Mouse (Mus musculus): ENCODE data around the gene Ndufaf7.
A peak's percentile ranks its signal among the peaks of the same experiment; 100 is the strongest.

Gene Ndufaf7

DNA sequence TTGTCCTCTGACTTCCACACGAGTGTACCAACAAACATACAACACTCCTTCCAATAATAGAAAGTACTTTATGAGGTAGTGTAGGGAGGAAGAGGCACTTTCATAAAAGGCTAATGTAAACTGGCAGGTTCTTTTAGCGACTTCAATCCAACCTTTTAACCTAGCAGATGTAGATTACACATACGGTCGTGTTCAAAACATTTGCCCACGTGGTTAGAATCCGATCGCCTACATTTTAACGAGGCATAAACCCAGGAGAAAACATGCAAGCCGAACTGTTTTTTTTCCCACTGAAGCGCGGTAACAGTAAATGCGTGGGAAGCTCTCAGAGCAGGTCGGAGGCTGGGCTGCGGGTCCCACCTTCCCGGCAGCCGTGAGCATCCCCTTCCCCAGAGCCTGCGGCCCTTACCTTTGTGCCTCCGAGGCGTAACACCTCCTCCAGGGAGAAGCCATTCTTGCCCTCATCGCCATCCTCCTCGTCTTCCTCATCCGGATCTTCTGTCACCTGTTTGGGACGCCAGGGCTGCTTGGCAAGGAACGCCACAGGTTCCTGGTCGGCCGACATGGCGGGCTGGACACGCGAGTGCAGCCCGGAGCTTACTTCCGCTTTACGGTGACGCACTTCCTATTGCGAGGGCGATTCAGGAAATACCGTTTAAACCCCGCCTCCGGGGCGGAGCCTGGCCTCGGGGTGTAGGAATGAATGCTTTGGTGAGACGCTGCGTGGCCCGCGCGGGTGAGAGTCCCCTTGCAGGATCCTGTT lies at the start of gene Ndufaf7, which contains the start of gene Cebpz:
TSS of gene Ndufaf7 (plus strand) at position 671 of the 763 bp plus-strand sequence.
TSS of gene Cebpz (minus strand) at position 601 of the 763 bp plus-strand sequence.
- DNase-seq (ENCODE audit: low read depth), result peak; percentile 99

DNA sequence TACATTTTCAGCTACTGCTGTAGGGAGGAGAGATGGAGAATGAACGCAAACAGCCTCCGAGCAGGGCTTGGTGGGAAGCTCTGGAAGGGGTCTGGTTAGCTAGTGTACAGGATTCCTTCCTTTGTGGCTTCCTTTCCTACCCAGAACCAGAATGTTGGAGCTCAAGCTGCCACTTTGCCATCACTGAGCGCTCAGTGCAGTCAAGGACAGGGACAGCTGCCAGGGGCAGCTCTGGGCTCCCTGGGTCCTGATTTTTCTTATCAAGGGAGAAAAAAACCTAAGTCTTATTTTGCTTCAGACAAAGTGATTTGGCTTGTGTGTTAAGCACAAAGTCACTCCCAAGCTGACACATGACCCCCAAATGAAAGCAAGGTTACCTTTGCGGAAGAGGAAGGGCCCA lies 48.4 kb upstream of the Ndufaf7 start:
- no peak for DNase-seq (ENCODE audit: low read depth)

GRCm38 (mm10) chr17:78889184-78889583 lies 47.8 kb upstream of the Ndufaf7 start:
- no peak for DNase-seq (ENCODE audit: low read depth)

DNA sequence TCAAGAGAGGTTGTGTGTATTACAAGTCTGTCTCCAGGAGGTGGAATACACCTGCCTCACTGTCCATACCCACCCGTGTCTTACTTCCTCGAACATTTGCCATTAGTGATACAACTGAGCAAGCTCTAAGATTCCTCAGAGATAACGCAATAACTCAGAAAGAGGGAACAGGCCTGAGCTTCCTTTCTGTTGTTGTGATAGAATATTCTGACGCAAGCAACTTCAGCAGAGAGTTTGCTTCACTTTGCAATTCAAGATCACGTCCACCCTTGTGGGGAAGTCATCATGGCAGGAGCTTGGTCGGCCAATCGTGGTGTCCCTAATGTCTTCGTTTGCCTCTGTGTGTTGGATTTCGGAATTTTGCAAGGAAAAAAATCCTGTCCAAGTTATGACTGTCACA lies 45.9 kb upstream of the Ndufaf7 start:
- no peak for DNase-seq (ENCODE audit: low read depth)

- DNase-seq (ENCODE audit: low read depth), result no peak
Measured at GRCm38 (mm10) chr17:78894991-78895390, 41.9 kb upstream of the Ndufaf7 start.

DNA sequence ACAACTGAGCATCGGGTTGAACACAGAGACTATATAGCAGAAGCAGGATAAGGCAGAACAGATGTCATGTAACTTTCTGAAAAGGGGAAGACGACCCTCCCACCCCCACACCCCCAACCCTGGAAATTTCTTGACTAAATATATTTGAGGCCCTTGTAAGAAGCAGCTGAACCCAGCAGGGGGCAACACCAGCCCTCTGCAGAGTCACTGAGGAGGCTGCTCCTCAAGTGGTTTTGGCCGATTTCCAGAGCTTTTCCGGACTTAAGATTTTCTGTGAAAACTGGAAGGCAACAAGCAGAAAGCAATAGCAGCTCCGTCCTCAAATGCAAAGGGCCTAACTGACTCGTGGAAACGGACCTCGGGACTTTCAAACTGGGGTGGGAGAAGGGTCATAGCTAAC lies 41.5 kb upstream of the Ndufaf7 start:
- DNase-seq (ENCODE audit: low read depth), result no peak

DNA sequence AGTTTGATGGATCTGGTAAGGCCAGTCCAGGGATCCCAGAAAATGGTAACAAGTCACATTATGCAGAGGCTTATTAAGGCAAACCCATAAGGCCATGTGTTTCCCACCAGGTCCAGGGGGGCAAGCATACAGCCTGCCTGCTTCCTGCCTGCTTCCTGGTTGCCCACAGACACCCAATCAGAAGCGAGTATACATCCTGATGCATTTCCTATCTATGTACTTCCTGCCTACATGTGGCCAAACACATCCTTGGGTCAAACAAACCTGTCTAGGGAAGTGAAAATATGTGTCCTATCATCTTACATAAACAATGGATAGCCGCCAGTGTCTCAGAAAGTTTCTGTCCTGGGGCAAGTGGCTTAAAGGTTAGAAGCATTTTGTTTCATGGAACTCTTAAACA lies 33.8 kb upstream of the Ndufaf7 start:
- DNase-seq (ENCODE audit: low read depth), result no peak

DNA sequence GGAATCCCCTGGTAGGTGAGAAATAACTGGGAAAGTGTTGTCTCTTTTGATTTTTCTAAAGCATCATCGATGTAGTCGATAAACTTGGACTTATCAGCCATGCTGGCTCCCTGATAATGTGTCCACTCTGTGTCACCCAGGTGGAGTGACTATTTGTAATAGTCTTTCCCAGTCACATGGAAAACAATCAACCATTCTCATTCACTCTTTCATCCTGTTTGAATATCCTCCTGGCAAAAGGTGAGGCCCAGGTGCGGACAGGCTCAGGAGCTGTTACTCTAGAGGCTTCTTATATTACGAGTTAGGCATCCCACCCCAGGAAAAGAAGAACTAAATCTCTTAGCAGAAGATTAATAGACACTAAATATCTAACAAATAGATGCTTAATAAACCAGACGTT lies 30.0 kb upstream of the Ndufaf7 start, which contains the start of gene Sult6b1:
TSS of gene Sult6b1 (minus strand) at position 101 of the 400 bp plus-strand sequence.
- DNase-seq (ENCODE audit: low read depth), result no peak

- DNase-seq (ENCODE audit: low read depth), result no peak
Measured at GRCm38 (mm10) chr17:78909374-78909773, 27.6 kb upstream of the Ndufaf7 start.

GRCm38 (mm10) chr17:78912861-78913281 lies 24.1 kb upstream of the Ndufaf7 start:
- DNase-seq (ENCODE audit: low read depth), result no peak

- DNase-seq (ENCODE audit: low read depth), result no peak
Measured at GRCm38 (mm10) chr17:78913921-78914320, 23.0 kb upstream of the Ndufaf7 start.

DNA sequence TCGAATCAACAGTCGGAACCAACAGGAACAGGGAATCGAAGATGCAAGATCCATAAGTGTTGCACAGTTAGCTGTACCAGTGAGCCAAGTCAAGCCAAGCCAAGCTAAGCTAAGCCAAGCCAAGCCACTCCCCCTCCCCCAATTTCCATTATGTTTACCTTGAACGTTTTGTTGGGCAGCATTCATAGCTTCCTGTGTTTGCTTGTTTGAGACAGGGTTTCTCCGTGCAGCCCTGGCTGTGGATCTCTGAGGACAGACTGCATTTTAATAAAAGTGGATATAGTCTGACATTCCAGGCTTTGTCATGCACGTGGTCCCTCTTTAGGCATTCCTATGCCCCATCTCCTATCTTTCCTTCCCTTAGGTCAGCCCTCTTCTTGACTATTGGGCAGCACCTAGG lies 21.2 kb upstream of the Ndufaf7 start:
- no peak for DNase-seq (ENCODE audit: low read depth)

DNA sequence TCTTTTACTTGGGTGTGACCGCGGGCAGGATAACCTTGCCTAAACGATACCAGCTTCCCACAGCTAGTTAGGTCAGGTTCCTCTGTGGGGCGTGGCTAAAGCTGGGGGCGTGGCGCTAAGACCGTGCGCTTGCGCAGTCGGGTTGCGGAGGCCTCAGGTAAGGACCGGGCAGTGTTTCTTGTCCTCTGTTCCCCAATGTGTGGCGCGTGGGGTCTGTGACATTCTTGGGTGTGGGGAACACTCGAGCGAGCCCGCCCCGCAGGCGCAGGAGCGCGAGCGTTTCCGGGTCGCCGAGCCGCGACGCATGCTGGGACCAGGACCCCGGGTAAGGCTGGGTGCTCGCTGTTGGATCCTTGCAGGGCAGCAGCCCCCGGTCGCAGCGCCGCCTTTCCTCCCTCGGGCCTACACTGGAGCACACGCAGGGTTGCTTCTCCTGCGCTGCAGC lies 20.5 kb upstream of the Ndufaf7 start, which contains the start of gene Cebpzos:
TSS of gene Cebpzos (plus strand) at position 132 of the 445 bp plus-strand sequence.
- DNase-seq (ENCODE audit: low read depth), result peak; percentile 85

GRCm38 (mm10) chr17:78916899-78917298 lies 20.0 kb upstream of the Ndufaf7 start:
- DNase-seq (ENCODE audit: low read depth), result no peak

- DNase-seq (ENCODE audit: low read depth), result no peak
Measured at GRCm38 (mm10) chr17:78917696-78918095, 19.2 kb upstream of the Ndufaf7 start.

DNA sequence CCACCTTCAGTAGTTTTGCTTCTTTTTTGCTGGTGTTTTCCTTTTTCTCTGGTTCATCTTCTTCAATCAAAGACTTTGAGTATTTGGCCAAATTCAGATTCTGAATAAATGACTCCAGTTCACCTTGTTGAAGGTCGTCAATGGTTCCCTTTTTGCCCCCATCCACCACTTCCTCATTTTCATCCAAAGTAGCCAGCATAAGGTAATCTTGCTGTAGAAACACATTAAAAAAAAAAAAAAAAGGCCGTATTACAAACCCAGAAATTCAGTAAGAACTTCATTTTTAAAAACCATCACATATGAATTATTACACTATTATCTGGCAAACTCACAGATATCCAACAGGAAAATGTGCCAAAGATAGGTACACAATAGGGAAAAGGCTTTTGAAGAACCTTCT lies 1.1 kb upstream of the Ndufaf7 start:
- DNase-seq (ENCODE audit: low read depth), result no peak

DNA sequence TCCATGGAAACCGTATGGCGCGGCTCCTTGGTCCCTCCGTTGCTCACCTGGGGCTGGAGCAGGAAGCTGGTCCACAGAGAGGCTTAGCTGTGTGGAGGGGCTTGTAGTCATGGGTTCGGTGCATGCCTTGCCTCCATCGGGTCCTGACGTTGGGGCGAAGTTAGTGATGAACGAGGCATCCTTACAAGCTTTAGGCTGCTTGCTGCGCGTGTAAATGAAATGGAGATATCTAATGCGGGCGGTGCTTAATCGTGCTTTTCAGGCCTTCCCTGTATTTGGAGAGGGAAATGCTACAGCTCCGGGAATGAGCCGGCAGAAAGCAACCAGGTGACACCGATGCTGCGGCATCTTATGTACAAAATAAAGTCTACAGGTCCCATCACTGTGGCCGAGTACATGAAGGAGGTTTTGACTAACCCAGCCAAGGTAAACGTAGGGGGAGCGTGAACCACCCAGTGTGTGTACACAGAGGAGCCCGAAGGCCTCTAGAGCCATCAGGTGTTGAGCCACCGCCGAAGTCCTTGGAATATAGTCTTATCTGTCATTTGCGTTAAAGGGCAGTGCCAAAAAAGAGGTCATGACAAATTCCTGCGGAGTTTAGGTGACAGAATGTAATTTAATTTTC lies 405 bp downstream of the Ndufaf7 start:
- DNase-seq (ENCODE audit: low read depth), result no peak

DNA sequence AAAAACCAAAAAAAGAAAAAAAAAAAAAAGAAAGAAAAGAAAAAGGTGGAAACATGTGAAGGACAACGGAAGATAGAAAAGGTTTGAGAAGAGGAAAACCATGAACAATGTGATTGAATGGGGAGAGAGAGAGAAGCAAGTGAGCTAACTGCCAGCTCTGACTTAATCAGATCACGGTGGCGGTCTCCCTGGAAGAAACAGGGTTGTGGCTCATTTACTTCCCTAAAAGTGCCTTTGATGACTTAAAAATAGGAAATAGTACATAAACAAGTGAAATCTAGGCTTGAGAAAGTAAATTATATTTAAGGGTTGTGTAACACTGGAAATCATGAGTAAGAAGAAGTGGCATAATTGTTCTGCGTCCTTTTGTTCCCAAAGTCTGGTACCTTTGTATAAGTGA lies 2.0 kb downstream of the Ndufaf7 start:
- DNase-seq (ENCODE audit: low read depth), result no peak

DNA sequence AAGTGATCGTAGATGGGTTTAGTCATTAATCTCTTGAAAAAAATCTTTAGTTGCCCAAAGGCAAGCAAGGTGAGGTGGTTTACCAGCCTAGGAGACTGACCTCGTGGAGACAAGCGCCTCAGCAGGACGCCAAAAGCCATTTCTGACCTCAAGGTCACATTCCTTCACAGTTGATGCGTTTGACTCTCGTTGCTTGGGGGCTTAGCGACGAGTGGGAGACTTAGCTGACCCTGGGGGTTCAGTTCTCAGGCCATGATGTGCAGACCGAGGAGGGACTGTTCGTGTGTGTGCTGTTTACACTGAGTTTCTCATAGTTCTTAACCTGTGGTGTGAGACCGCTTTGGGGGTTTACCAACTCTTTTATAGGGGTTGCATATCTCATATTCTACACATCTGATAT lies 5.6 kb downstream of the Ndufaf7 start:
- DNase-seq (ENCODE audit: low read depth), result no peak

DNA sequence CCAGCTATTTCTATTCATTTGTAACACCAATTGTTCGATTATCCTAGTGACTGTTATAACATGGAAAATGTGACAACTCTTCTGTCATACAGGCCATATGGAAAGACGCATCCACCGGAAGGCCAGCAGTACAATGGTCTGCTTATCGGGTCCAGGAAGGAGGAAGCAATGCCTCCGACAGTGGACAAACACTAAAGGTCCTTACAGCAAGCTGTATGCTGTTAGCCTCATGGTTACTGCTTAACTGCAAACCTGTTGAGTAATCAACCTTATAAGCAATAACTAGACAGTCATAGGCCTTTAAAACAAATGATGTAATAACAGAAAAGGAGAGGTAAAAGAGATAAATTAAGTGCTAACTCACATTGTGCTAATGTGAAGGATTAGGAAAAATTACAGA lies 14.3 kb downstream of the Ndufaf7 start:
- DNase-seq (ENCODE audit: low read depth), result no peak

- no peak for DNase-seq (ENCODE audit: low read depth)
Measured at GRCm38 (mm10) chr17:78952070-78952469, 15.1 kb downstream of the Ndufaf7 start.

DNA sequence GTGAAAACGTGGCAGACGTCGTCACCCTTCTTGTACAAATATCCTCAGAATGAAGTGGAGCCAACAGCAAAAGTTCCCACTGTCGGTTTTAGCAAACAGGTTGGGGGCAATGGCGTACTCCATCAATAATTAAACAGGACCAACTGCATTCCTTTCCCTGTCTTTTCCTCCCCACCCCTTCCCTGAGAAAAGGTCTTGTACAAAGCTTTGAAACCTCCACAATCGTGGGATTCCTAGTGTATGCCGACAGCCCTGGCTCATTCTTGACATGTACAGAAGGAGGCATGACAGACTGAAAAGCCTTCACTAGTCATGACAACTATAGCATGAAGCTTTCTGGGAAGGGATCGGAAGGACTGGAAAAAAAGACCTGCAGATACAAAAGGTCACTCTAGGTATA lies 16.3 kb downstream of the Ndufaf7 start:
- DNase-seq (ENCODE audit: low read depth), result no peak

GRCm38 (mm10) chr17:78959473-78959872 lies 22.5 kb downstream of the Ndufaf7 start:
- DNase-seq (ENCODE audit: low read depth), result no peak

All from c-Kit-positive CD71-positive TER-119-negative erythroid progenitor cells, embryonic 14.5 days (primary cell).